Mouse (Mus musculus) spleen, adult 2 months (tissue): ENCODE data around the gene Nmnat1. TPM values are rescaled to one million over a fixed set of nuclear protein-coding genes. Genes with fewer than 3 reads are reported as not detected.

ENCODE experiments used
- DNase-seq, 2 experiments: peaks; one replicate each; pipeline versions ENCODE4 v3.0.0 to v3.0.0-alpha.2; 2012 to 2021; ENCODE audit warnings: low spot score in 2 of 2, low read depth in 1 of 2
- H3K27ac ChIP-seq: fragments of 200-500 bp; 2 replicates; pipeline ENCODE4 v1.5.1; 2012; ENCODE audit warnings: low read length, inconsistent platforms; ENCODE audit not compliant: insufficient read depth
- H3K27me3 ChIP-seq: fragments of 200-500 bp; 2 replicates; pipeline ENCODE4 v1.6.1; 2012; ENCODE audit warnings: mild to moderate bottlenecking, moderate library complexity, low read length, inconsistent platforms; ENCODE audit not compliant: control insufficient read depth, insufficient read depth
- H3K36me3 ChIP-seq: fragments of 200-500 bp; 2 replicates; pipeline ENCODE4 v1.6.1; 2012; ENCODE audit warnings: mild to moderate bottlenecking, low read length, inconsistent platforms; ENCODE audit not compliant: control insufficient read depth, insufficient read depth
- H3K4me1 ChIP-seq: fragments of 200-500 bp; 2 replicates; pipeline ENCODE4 v1.6.1; 2011; ENCODE audit warnings: inconsistent platforms; ENCODE audit not compliant: control insufficient read depth, insufficient read depth, insufficient read length
- H3K4me3 ChIP-seq: fragments of 200-500 bp; 2 replicates; pipeline ENCODE4 v1.5.1; 2011; ENCODE audit warnings: mild to moderate bottlenecking, inconsistent platforms; ENCODE audit not compliant: insufficient read depth, insufficient read length; ENCODE audit errors: extremely low read depth
- CTCF ChIP-seq: fragments of 200-500 bp; IDR thresholded peaks from 2 replicates; pipeline ENCODE4 v1.5.1; 2011; ENCODE audit warnings: mild to moderate bottlenecking, inconsistent platforms; ENCODE audit not compliant: insufficient read depth, insufficient read length, insufficient replicate concordance; ENCODE audit errors: extremely low read depth
- POLR2A ChIP-seq: fragments of 200-500 bp; IDR thresholded peaks from 2 replicates; pipeline ENCODE4 v1.6.1; 2011; ENCODE audit warnings: low read depth, low read length, inconsistent platforms
- WGBS: fragments of 180-500 bp; shearing (Covaris S2); methylation state at CpG from one replicate; pipeline ENCODE4 v1.1.7; 2018; 5-methylcytosine and 5-hydroxymethylcytosine counted together
- polyA plus RNA-seq: library from polyadenylated mRNA; depleted of rRNA; stranded (reverse); fragments of >200 nt; gene quantifications from 2 replicates; pipeline ENCODE4 v1.2.3, GENCODE M21; 2012; rRNA removed

Nmnat1 gene
- polyA plus RNA-seq, result 3.4 and 4.2 TPM in 2 replicates

- Histone ChIP-seq H3K27ac (peak within 1 kb of the TSS; percentile 41), H3K4me1 (peaks cover 5% of the 10 kb centered on the region; the same call in 1 of the 2 replicates), H3K27me3 (no peaks in the 10 kb centered on the region), H3K4me3 (peak within 1 kb of the TSS; percentile 87), H3K36me3 (peaks cover 25% of the 10 kb centered on the region)
- under 1% methylated on average over 60 of the region's 60 CpGs for WGBS
- DNase-seq, result peak; percentile 76 to 84
- TF ChIP-seq CTCF (no peak), POLR2A (no peak)
Observed at GRCm38 (mm10) chr4:149485053-149485824, at the start of gene Nmnat1, which contains the start of gene Lzic. TSS of gene Nmnat1 (minus strand) at chr4:149485202. TSS of gene Lzic (plus strand) at chr4:149485229.

GRCm38 (mm10) chr4:149529691-149530090, 44.7 kb upstream of the Nmnat1 start:
- no peak overlapping the region for H3K4me3 ChIP-seq
- no peak for DNase-seq
- WGBS, result 77% methylated on average over 6 of the region's 6 CpGs
- TF ChIP-seq POLR2A (no peak), CTCF (no peak)
- no peaks in the 10 kb centered on the region for H3K4me1 ChIP-seq
- H3K36me3 ChIP-seq, result no peaks in the 10 kb centered on the region
- H3K27ac ChIP-seq, result no peak overlapping the region
- H3K27me3 ChIP-seq, result no peaks in the 10 kb centered on the region

DNA sequence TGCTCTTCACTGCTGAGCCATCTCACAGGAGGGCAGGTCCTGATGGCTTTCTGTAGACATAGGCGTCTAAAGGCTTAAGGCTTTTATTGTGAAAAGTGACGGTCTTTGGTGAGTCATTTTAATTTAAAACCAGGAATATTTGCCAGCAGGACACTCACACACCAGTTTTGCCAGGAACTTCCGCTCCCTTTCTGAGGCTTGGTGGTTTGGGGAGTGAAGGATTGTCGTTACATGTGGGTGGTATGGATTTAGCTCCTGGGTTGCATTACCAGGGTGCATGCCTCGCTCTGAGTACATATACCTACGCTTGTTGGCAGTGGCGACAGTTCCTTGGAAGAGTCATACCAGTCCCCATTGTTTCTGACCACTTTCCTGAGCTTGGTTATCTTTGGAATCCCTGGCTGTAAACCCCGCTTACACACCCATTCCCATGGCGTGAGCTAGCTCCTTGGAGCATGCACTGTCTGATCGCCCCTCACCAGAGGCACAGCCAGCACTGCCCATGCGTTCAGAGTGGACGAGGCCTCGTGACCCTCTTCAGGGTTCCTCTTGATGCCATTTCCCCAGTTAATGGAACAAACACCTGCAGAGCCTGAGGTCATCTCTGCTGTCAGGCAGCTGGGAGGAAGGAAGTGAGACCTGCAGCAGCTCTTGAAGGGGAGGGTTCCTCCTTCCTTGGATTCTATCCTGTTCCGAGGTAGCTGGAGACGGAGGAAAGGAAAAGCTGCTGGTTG, 42.8 kb upstream of the Nmnat1 start:
- Histone ChIP-seq H3K4me3 (no peak overlapping the region), H3K4me1 (no peaks in the 10 kb centered on the region), H3K27me3 (no peaks in the 10 kb centered on the region), H3K27ac (no peak overlapping the region), H3K36me3 (no peaks in the 10 kb centered on the region)
- TF ChIP-seq CTCF (no peak), POLR2A (no peak)
- DNase-seq, result no peak
- WGBS, result 78% methylated on average over 15 of the region's 15 CpGs

DNA sequence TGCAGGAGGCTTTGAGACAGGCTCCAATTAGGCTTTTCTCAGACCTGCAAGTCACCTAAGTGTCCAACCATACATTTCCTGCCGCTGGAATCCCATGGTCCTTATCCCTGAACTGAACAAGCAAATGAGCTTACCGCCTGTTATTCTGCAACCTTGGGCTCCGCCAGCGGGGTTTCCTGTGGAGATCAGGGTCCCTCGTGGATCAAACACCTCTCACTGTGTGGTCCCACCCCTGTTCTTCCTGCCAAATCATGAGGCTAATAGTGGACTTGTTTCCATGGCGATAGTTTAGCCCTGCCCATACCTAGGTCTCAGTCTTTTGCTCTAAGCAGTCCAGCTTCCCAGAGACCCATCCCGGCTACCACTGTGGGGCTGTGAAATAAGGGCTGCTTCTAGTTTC, 41.3 kb upstream of the Nmnat1 start:
- DNase-seq, result no peak
- Histone ChIP-seq H3K4me1 (no peaks in the 10 kb centered on the region), H3K27ac (no peak overlapping the region), H3K27me3 (no peaks in the 10 kb centered on the region), H3K4me3 (no peak overlapping the region), H3K36me3 (no peaks in the 10 kb centered on the region)
- TF ChIP-seq CTCF, result no peak
- TF ChIP-seq POLR2A, result no peak
- WGBS, result 75% methylated on average over 7 of the region's 7 CpGs

GRCm38 (mm10) chr4:149525811-149526210, 40.8 kb upstream of the Nmnat1 start:
- no peaks in the 10 kb centered on the region for H3K36me3 ChIP-seq
- H3K27ac ChIP-seq, result no peak overlapping the region
- DNase-seq, result no peak
- no peaks in the 10 kb centered on the region for H3K4me1 ChIP-seq
- 81% methylated on average over 6 of the region's 6 CpGs for WGBS
- TF ChIP-seq CTCF (no peak), POLR2A (no peak)
- no peaks in the 10 kb centered on the region for H3K27me3 ChIP-seq
- H3K4me3 ChIP-seq, result no peak overlapping the region

DNA sequence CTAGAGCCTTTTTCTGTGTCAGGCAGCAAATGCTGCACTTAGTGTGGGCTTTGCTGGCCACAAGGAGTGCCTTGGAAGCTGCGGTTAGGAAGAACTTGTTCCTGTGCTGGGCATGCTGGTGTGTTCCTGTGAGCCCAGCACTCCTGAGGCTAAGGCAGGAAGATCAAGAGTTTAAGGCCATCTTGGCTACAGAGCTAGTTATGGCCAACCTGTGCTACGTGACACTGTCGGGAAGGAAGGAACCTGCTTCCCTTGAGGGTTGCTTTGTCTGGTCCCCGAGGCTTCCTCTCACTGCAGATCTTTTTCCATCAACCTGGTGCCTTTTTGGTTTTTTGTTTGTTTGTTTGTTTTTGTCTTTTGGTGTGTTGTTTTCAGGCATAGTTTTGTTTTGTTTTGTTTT, 40.2 kb upstream of the Nmnat1 start:
- no peak overlapping the region for H3K4me3 ChIP-seq
- H3K27me3 ChIP-seq, result no peaks in the 10 kb centered on the region
- DNase-seq, result no peak
- no peaks in the 10 kb centered on the region for H3K36me3 ChIP-seq
- no peak overlapping the region for H3K27ac ChIP-seq
- WGBS, result 76% methylated on average over 4 of the region's 4 CpGs
- TF ChIP-seq POLR2A (no peak), CTCF (no peak)
- no peaks in the 10 kb centered on the region for H3K4me1 ChIP-seq
